Mouse (Mus musculus): ENCODE measurements around the gene Gm13023. TPM values are rescaled to one million over a fixed set of nuclear protein-coding genes. Genes with fewer than 3 reads are reported as not detected.
"Not testable (repeated sequence)": the region's sequence is repeated elsewhere in the genome, so short reads cannot be mapped to it uniquely, and the experiment has no call there.

The Gm13023 gene
- polyA plus RNA-seq (2016; fragmentation: Nextera tagmentation; extraction: Ambion mirVana), result not detected in 2 replicates

GRCm38 (mm10) chr4:143789052-143789451 is at the start of gene Gm13023:
Gene Gm13023, plus strand, starts transcription at chr4:143789352.
- H3K4me1 ChIP-seq; H3K36me3 ChIP-seq; H3K27me3 ChIP-seq (ENCODE audit: insufficient read depth, poor library complexity, severe bottlenecking); H3K9me3 ChIP-seq; H3K27ac ChIP-seq; H3K4me3 ChIP-seq; DNase-seq (ENCODE audit: low spot score): not testable (repeated sequence)
- WGBS, result 85% methylated on average over 3 of the region's 3 CpGs

- DNase-seq (ENCODE audit: low spot score), result no peak
- H3K9me3 ChIP-seq, result peaks cover 15% of the 10 kb centered on the region
- H3K4me3 ChIP-seq, result no peak within 1 kb of the TSS
- H3K27ac ChIP-seq, result no peak within 1 kb of the TSS
- no peaks in the 10 kb centered on the region for H3K36me3 ChIP-seq
- H3K27me3 ChIP-seq (ENCODE audit: insufficient read depth, poor library complexity, severe bottlenecking), result no peaks in the 10 kb centered on the region
- no peaks in the 10 kb centered on the region for H3K4me1 ChIP-seq
- WGBS, result 77% methylated on average over 2 of the region's 2 CpGs
These were observed 26.8 kb downstream of the Gm13023 start, which contains the start of gene Gm13084 for GRCm38 (mm10) chr4:143815993-143816392. Gene Gm13084, minus strand, starts transcription at chr4:143816093.

Other genes with a start within 250 kb of the Gm13023 start
- not detected in 2 replicates for gene BC080695, start 237.7 kb upstream of the Gm13023 start, polyA plus RNA-seq (2016; fragmentation: Nextera tagmentation; extraction: Ambion mirVana)
- gene Gm13057, start 237.6 kb upstream of the Gm13023 start, polyA plus RNA-seq (2016; fragmentation: Nextera tagmentation; extraction: Ambion mirVana), result not detected in 2 replicates
- gene Gm13083, start 174.3 kb upstream of the Gm13023 start, polyA plus RNA-seq (2016; fragmentation: Nextera tagmentation; extraction: Ambion mirVana), result not detected in 2 replicates
- gene Gm13088, start 132.1 kb upstream of the Gm13023 start, polyA plus RNA-seq (2016; fragmentation: Nextera tagmentation; extraction: Ambion mirVana), result not detected in 2 replicates
- gene Gm13089, start 86.6 kb upstream of the Gm13023 start, polyA plus RNA-seq (2016; fragmentation: Nextera tagmentation; extraction: Ambion mirVana), result not detected in 2 replicates
- not detected in 2 replicates for gene Gm13078, start 69.9 kb upstream of the Gm13023 start, polyA plus RNA-seq (2016; fragmentation: Nextera tagmentation; extraction: Ambion mirVana)
- gene Gm13084, start 26.7 kb downstream of the Gm13023 start, polyA plus RNA-seq (2016; fragmentation: Nextera tagmentation; extraction: Ambion mirVana), result not detected in 2 replicates
- gene Gm13103, start 57.1 kb downstream of the Gm13023 start, polyA plus RNA-seq (2016; fragmentation: Nextera tagmentation; extraction: Ambion mirVana), result not detected in 2 replicates
- not detected in 2 replicates for gene Pramef6, start 111.0 kb downstream of the Gm13023 start, polyA plus RNA-seq (2016; fragmentation: Nextera tagmentation; extraction: Ambion mirVana)
- not detected in 2 replicates for gene Pramef25, start 161.7 kb downstream of the Gm13023 start, polyA plus RNA-seq (2016; fragmentation: Nextera tagmentation; extraction: Ambion mirVana)
- not detected in 2 replicates for gene Gm13101, start 177.6 kb downstream of the Gm13023 start, polyA plus RNA-seq (2016; fragmentation: Nextera tagmentation; extraction: Ambion mirVana)
- not detected in 2 replicates for gene Pramef17, start 205.0 kb downstream of the Gm13023 start, polyA plus RNA-seq (2016; fragmentation: Nextera tagmentation; extraction: Ambion mirVana)

Data from heart, embryonic 10.5 days (tissue).